Mouse (Mus musculus) natural killer cell, adult 2 months (primary cell): ENCODE data around the gene Grk2.
A peak's percentile ranks its signal among the peaks of the same experiment; 100 is the strongest.

ENCODE experiments used
- DNase-seq, 2 experiments: peaks; one replicate each; pipeline ENCODE4 v3.0.0; 2022; ENCODE audit warnings: low spot score in 2 of 2

The Grk2 gene

DNA sequence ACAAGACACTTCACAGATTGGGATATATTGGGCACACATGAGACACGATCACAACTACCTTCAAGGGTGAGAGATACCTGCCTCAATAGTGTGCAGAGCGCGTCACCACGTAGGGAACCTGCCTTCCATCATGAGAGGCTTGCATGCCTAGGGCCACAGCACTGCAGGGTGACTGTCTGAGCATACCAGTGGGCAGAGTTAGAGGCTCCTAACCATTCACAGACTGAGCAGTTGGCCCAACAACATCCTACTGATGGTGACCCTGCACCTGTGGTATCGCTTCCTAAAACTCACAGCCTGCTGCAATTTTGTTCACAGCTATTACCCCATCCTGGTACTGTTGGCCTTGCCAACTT, 2.4 kb downstream of the Grk2 start:
- peak in 1 of 2 experiments; percentile 49 for DNase-seq

DNA sequence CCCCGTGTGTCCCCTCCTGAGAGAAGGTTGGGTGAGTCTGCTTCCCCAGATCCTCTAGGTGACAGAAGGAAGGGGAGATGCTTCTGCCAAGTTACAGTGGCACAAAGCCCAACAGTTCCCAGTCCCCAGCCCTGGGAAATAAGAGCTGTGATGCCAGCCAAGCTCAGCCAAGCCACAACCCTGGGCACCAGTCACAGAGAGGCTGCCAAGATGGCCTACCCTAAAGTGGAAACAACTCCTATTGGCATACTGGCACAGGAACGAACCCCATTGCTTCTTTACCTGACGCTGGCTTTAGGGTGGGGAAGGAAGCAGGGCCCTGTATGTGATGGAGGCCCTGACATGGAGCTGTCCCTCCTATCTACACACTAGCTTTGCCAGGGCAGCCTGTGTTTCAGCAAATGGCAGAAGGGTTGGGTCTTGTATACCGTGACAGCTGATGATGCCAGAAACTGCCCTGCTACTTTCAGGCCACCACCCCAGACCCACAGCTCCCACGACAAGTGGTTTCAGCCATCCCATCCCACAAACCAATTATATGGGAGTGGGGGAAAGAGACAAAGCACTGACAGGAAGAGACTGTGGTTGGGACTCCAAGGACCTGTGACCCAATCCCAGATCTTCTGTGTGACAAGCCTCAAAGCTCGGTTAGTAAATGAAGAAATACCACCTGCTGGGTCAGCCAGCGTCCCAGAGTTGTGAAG, 2.9 kb downstream of the Grk2 start:
- DNase-seq: no peak

DNA sequence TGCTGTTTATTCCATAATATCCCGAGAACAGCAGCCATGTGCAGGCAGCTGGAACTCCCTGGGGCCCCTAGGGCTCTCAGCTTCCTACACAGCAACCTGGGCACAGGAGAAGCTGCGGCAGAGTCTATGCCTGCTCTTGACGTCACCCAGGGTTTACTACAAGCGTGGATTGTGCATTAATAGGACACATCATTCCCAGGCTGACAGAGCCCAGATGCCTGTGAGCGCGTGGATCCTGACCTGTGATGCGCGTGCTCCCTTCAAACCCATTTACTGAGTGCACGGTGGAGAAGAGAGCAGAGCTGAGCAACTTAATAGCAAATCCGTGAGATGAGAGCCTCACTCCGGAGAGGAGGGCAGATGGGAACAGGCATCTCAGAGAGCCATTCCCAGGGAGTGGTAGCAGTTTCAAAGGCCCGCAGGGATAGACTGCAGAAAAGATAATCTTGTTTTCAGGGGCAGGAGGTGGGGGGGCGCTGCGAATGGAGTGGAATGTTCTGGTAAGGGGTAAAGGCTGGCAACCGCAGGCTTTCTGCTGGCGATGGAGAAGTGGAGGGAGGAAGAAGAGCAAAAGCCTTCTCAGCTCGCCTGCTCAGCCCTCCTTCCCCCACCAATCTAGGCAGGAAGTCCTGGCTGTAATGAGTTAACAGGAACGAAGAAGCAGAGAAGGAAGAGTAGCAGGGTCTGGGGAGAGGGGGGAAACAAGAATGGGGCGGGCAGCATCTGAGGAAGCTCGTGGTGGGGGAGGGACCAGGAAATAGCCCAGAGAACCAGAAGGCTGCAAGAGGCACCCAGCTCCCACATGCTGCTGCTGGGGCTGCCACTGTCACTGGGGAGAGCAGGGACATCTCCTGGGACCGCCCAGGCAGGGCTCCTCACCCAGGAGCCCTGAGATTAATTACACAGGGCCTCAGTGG, 4.0 kb downstream of the Grk2 start:
- peak; percentile 37 to 73 for DNase-seq

DNA sequence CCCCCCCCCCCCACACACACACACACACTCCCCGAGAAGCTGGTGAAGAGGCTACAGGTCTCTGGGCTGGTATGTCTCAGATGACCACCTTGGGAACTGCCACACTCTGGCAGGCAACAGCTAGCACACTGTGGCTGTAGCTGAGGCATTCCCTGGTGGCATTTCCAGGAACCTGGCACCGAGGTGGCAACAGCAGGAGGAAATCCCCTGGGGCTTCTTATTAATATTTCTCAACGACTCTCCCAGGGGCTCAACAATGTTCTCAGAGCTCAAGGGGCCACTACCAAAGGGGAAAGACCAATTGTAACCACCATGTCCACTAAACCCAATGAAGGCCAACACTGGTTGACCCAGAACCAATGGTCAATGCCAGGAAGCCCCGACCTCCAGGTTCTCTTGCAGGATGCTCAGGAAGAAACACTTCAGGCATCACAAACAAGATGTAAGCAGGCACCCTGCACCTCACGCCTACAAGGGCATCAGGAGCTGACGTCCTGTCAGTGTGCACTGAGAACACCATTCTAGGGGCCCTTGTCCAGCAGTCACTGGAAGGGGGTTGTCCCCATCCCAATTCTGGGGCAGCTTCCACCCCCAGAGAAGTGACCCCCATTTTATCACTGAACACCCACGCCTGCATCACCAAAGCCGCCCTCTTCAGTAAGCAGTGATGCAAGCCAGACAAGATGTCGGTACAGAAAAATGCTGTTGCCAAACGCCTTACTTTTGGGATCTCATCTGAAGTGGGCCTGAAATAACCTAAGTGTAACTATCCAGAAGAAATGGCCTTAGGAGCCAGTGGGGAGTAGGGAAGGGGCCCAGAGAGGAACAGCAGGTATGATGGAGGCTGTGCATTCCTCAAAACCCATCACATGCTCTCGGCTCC, 4.9 kb downstream of the Grk2 start:
- DNase-seq: no peak

DNA sequence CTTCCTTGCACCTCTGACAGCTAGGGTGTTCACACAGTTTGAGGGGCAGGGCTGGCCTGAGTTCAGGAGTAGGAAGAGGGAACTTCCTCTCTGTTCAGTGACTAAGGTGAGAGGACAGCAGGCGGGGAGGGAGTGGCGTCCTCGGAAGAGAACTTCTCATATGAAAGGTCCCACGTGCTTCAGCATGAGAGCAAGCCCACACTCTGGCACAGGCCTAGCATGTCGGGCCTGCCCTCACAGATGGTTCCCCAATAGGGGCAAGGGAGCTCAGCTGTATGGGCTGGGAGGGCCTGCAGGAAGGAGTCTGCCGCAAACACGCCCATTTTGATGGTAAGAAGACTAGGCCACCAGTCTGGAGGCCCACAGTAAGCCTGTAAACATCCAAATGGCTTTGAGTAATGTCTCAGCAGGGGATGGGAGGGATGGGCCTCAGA, 5.7 kb downstream of the Grk2 start:
- DNase-seq: peak; percentile 82 to 90

DNA sequence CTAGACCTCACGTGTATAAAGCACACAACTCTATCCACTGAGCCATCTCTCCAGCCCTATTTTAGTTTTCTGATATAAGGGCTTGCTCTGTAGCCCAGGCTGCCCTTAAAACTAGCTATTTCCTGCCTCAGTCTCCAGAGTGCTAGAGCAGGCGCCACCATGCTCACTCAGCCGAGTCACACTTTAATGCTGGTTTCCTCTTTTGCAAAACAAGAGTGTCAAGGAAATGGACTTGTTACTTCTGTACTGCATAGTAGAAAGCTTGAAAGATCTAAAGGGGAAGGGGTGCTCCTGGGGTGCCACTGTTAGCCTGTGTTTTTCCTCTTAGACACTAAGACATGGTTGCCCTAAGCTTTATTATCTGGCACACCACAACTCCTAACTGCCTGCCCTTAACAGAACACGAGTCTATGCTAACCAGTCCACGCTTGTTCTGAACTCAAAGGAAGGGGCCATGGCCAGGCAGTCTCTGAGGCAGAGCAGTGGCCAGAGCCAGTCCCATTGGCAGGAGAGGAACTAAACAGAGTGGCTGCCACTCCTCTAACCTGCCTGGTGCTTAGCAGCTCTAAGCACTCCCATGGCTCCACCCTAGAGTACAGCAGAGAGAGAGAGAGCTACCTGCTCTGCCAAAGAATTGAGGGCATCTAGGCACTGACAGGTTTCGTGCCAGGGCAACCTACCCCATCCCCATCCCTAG, 6.3 kb downstream of the Grk2 start:
- DNase-seq: peak; percentile 42 to 66

DNA sequence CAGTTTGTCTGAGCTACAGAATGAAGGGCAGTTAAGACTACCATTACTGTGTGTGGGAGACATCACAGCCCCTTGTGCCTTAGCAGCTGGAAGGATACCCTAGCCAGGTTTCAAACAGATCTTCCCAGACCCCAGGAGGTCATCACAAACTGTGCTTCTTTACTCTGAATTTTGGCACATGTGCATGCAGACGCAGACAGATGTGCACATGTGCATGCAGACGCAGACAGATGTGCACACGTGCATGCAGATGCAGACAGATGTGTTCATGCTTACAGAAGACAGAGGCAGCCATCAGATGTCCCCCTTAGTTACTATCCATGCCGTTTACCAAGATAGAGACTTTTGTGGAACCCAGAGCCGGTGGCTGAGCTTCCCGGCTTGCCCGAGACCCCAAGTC, 6.9 kb downstream of the Grk2 start:
- DNase-seq: no peak

DNA sequence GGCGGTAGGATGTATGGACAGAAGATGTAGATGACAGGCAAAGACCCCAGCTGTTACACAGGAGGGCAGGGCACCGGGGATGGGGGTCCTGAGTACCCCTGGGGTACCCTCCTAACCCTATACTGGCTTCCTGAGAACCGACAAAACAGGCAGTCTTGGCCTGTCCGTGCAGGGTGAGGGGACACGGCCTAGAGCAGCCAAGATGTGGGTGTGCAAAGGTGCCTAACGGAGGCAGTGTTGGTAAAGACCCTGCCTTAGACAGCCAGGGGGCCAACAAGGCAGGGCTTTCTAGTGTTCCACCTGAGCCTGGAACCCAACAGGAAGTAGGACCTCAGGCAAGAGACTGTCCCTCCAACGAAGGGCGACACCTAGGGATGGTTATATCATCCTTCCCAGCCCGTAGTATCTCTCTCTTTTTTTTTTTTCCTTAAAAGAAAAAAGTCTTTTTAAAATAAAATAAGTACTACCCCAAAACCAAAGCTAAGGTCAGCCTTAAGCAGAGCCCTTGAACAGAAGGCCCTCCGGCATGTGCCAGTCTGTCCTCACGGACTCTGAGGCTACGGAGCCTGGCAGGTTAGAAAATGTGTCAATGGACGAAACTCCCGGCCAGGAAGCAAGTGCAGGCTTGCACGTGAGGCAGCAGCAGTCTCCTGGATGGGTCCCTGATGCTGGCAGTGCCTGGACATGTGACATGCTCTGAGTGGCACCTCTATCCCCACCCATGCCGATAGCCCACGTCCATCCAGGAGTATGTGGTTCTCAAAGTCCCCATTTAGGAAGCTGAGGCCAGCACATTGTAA, 7.5 kb downstream of the Grk2 start:
- no peak for DNase-seq

DNA sequence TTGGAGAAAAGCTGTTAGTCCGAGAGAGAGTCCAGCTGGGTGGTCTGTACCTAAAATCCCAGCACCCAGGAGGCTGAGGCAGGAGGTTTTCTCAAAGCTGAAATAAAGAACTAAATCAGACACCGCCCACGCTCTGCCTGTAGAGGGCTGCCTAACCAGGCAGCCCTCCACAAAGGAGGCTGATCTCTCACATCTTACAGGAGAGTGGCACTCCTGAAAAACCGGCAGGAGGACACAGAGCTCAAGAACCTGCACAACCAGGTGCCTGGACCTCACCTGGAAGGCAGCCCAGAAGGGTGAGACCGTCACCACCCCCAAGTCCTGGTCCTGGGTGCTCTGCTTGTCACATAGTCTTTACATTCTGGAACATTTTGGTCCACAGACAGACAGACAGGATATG, 8.2 kb downstream of the Grk2 start:
- no peak for DNase-seq

DNA sequence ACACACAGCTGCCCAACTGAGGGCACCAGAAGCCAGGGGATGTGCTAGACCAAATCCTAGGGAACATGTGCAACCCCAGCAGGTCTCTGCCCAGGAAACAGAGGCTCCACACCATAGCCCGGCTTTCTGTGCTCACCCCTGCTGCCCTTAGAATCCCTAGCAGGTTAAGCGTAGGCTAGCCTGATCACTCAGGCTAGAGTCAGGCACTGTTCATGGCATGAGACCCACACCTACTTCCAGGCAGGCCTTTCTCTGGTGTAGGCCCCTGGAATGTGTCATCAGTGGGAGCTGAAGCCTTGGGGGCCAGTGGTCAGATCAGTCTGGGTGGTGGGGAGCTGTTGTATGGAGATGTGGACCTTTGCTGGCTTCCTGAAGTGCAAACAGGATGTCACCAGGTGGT, 9.4 kb downstream of the Grk2 start:
- DNase-seq: no peak

DNA sequence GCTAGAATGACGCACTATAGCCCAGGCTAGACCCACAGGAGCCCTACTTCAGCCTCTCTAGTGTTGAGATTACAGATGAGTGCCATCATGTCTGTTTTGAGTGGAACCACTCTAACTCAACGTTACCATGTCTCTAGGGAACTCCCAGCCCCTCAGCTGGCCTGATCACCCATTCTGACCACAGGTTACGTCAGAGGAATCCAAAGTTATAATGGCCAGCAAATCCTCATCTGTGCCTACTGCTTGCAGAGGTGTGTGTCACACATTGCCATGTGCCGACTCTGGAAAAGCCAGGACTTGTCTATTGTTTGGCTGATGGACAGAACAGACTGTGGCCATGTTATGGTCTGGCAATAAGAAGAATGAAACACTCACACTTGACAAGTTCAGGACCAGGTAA, 10.6 kb downstream of the Grk2 start:
- no peak for DNase-seq

DNA sequence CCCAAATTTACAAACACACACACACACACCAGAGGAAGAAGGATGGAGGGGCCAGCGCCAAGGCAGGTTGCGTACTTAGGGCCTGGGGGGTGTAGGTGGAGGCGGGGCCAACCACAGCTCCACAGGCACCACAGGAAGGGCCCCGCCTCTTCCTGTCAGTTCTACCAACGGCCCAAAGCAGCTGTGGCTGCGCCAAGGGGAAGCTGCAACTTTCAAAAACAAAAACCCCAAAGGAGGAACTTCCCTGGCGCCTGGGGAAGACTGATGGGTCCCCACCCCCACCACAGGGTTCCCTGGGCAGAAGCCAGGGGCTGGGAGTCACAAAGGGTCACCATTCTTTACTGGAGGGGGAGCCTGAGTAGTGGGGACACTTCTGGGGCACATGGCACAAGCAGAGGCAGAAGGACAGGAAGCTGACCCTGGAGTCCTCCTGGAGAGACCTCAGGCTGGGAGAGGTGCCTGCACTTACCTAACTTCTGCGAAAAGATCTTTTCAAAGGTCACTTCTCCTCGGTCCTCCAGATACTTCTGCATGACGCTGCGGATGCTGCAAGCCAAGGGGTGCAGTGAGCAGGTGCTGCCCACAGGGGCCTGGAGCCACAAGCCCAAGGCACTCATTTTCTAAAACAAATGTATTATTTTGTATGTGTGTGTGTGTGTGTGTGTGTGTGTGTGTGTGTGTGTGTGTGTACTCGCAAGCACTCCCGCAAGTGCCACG, 11.5 kb downstream of the Grk2 start:
- DNase-seq: peak; percentile 79 to 87

DNA sequence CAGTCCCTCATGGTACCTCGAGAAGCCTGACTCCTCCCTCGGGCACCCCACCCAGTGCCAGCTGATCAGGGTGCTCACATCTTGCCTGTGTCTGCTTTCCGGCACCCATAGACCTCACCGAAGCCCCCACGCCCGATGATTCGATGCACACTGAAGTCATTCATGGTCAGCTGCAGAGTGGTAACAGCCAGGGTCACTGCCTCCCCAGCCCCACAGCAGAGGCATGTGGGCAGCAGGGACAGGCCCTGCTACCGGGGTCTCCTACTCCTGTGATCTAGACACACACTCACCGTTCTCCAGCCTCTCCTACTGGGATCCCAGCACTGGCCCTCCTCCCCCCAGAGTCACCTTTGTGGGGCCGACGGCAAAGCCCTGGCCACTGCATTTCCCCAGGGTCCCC, 14.9 kb downstream of the Grk2 start:
- no peak for DNase-seq

DNA sequence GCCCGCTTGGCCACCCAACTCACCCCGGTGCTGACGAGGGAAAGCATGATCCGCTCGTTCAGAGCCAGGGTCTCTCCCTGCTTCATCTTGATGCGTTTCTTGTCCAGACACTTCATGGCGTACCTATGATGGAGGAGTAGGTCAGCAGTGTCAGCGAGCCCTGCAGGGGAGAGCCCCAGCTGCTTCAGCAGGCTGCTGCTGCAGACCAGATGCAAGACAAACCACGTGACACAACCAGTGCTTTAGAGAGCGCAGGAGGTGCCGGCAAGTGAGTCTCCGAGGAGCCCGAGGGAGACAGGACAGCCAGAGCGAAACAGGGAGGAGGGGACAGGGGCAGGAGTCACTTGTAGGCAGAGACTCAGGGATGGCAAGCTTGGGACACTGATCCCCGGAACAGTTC, 15.3 kb downstream of the Grk2 start:
- no peak for DNase-seq

DNA sequence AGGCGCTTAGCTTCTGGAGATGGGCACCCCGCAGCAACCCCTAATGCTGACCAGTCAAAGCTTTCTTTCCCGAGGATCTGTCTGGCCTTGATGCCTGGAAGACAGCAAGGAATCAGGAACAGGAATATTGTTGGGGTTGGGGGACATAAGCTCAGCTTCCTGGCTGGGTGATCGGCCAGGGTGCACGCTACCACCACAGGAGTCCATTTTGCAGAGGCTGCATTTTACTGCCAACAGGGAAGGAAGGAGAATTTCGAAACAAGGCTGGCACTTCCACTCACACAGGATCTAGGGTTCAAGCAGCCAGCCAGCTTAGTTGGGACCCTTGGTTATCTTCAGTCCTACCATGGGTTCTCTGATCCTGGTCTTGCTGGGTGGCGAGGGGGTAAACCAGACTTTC, 22.4 kb downstream of the Grk2 start:
- DNase-seq: no peak

DNA sequence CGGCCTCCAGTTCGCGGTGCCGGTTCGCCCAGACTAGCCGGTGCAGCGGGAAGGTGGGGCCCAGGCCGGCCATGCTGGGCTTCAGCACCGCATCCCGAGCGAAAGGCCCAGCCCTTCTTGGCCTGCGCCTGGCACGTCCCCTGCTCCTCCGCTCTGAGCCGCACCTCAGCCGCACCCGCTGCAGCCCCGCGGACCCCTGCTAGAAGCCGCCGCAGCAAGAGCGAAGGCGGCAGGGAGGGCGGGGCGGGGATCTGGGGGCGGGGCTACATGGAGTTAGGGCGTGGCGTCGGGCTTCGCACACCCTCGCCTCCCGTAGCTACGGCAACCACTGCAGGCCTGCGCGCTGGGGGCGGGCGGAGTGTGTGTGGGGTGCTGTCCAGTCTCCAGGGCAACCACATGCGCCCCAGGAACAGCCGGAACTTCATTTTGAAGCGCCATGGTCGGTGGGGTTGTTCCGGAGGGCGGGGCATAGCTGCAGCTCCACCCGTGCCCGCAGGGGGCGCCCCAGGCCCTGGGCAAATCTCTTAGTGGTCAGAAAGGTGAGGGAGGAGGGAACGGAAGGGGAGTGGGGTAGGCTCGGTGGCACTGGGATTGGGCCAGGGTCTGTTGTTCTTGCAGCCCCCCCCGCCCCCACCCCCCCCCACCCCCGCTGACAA, 23.0 kb downstream of the Grk2 start, which contains the start of gene Ankrd13d:
Gene Ankrd13d, minus strand, starts transcription at position 240 of the 656 bp plus-strand sequence.
- peak; percentile 93 to 96 for DNase-seq

DNA sequence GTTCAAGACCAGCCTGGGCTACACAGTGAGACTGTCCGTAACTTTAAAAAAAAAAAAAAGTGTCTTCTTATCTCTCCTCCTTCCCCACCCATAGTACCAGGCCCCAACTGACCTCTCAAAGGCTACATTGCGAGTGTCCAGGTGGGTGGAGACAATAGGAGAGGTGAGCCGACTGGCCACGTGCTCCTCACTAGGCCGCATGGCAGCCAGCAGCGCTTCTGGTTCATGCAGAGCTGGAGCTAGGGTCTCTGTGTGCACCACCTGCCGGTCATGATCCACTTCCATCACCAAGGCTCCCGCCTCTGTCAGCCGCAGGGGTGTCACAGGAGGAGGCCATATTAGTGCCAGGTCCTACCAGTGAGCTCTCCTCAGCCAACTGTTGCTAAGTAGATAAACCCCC, 25.6 kb downstream of the Grk2 start:
- DNase-seq: no peak

DNA sequence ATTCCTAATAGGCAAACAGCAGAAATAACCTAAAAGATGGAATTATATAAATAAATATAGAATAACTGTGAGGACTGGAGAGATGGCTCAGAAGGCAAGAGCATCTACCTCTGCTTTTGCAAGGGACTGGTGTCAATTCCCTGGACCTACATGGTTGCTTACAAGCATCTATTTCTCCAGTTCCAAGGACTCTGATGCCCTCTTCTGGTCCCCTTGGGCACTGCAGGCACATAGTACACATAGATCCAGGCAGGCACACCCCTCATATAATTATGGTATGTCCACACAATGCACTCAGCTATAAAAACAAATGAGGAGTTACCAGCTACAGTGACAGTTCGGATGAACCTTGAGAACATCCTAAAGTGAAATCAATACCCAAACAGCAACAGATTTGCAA, 26.5 kb downstream of the Grk2 start:
- no peak for DNase-seq

DNA sequence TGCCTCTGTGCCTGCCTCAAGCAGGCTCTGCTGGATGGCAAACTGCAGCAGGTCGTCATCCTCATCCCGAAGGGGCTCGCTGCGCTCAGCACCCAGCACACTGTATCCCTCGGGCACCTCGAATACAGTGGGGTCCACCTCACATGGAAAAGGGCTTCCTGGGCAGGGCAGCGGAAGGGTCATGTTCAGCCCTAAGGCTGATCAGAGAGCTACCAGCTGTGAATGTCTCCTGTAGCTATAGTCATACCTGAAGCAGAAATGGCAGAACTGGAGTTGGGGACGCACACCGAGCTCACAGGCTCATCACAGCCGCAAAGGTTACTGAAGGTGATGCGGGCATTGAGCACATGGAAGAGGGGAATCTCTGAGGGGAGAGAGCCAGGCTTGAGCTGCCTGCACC, 35.0 kb downstream of the Grk2 start:
- DNase-seq: no peak
